Mouse (Mus musculus) ES-Bruce4 (cell line): ENCODE measurements around the gene Ly75. TPM values are rescaled to one million over a fixed set of nuclear protein-coding genes. Genes with fewer than 3 reads are reported as not detected.

Source experiments
- H3K27ac ChIP-seq: 2 replicates; pipeline ENCODE4 v1.5.1; 2012; ENCODE audit warnings: low read length, inconsistent platforms; ENCODE audit not compliant: insufficient read depth
- H3K27me3 ChIP-seq: 2 replicates; pipeline ENCODE4 v1.6.1; 2012; ENCODE audit warnings: mild to moderate bottlenecking, low read length, inconsistent platforms; ENCODE audit not compliant: control insufficient read depth, poor library complexity, insufficient read depth, severe bottlenecking
- H3K36me3 ChIP-seq: 2 replicates; pipeline ENCODE4 v1.6.1; 2012; ENCODE audit warnings: inconsistent platforms, mild to moderate bottlenecking, low read length, moderate library complexity; ENCODE audit not compliant: control insufficient read depth, poor library complexity, insufficient read depth, severe bottlenecking
- H3K4me1 ChIP-seq: one replicate; pipeline ENCODE4 v1.8.1; 2011; ENCODE audit warnings: low read length; ENCODE audit not compliant: control insufficient read depth, insufficient read depth
- H3K4me3 ChIP-seq: 2 replicates; pipeline ENCODE4 v1.5.1; 2011; ENCODE audit warnings: low read depth, mild to moderate bottlenecking, low read length
- H3K9ac ChIP-seq: 2 replicates; pipeline ENCODE4 v1.6.1; 2012; ENCODE audit warnings: low read depth, mild to moderate bottlenecking, inconsistent platforms; ENCODE audit not compliant: poor library complexity, severe bottlenecking
- H3K9me3 ChIP-seq: replicated peaks from 2 replicates; pipeline ENCODE4 v1.6.1; 2012; ENCODE audit warnings: mild to moderate bottlenecking, low read length, inconsistent platforms; ENCODE audit not compliant: control insufficient read depth, poor library complexity, insufficient read depth, severe bottlenecking
- CTCF ChIP-seq: IDR thresholded peaks from one replicate; pipeline ENCODE4 v1.8.1; 2011; ENCODE audit warnings: low read depth, low read length
- EP300 ChIP-seq: IDR thresholded peaks from 2 replicates; pipeline ENCODE4 v1.6.1; 2011; ENCODE audit warnings: low read depth, low read length; ENCODE audit not compliant: insufficient read depth
- POLR2A ChIP-seq: IDR thresholded peaks from one replicate; pipeline ENCODE4 v1.8.1; 2011; ENCODE audit warnings: low read length; ENCODE audit not compliant: insufficient read depth
- polyA plus RNA-seq: library from polyadenylated mRNA; stranded (reverse); fragments of >200 nt; gene quantifications from 2 replicates; pipeline ENCODE4 v1.2.4, GENCODE M21; 2011; ENCODE audit warnings: low read depth; ENCODE audit not compliant: missing spikeins, insufficient read depth, insufficient read length

The Ly75 gene
- polyA plus RNA-seq, 1 experiment: 10.0 TPM

DNA sequence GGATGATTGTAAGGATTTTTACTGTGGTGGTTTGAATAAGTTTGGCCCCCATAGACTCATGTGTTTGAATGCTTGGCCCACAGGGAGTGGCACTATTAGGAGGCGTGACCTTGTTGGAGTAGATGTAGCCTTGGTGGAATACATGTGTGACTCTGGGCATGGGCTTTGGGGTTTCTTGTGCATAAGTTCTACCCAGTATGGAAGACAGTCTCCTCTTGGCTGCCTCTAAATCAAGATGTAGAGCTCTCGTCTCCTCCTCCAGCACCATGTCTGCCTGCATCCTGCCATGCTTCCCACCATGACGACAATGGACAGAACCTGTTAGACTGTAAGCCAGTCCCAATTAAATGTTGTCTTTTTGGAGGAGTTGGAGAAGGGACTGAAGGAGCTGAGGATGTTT is 23.3 kb downstream of the Ly75 start:
- Histone ChIP-seq H3K4me3 (no peak overlapping the region), H3K4me1 (peaks cover 2% of the 10 kb centered on the region), H3K27ac (no peak overlapping the region), H3K9me3 (no peaks in the 10 kb centered on the region), H3K36me3 (no peaks in the 10 kb centered on the region), H3K9ac (no peak overlapping the region), H3K27me3 (no peaks in the 10 kb centered on the region)
- no peak for TF ChIP-seq EP300
- no peak for TF ChIP-seq POLR2A
- no peak for TF ChIP-seq CTCF

DNA sequence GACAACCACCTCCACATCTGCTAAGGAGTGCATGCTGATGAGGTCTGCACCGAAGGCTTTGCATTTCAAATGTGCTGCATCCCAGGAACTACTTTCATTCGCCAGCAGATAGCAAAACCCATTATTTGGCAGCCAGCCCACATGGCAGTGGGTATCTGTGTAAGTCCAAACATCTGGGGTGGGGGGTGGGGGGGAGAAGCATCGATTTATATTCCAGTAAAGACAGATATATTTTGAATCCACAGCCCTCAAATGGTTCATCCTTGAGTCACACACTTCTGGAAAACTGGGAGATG is 27.8 kb downstream of the Ly75 start:
- no peak overlapping the region for H3K27ac ChIP-seq
- no peaks in the 10 kb centered on the region for H3K27me3 ChIP-seq
- no peaks in the 10 kb centered on the region for H3K9me3 ChIP-seq
- H3K36me3 ChIP-seq: no peaks in the 10 kb centered on the region
- peaks cover 2% of the 10 kb centered on the region for H3K4me1 ChIP-seq
- no peak overlapping the region for H3K4me3 ChIP-seq
- no peak overlapping the region for H3K9ac ChIP-seq
- TF ChIP-seq POLR2A: no peak
- TF ChIP-seq EP300: no peak
- no peak for TF ChIP-seq CTCF

DNA sequence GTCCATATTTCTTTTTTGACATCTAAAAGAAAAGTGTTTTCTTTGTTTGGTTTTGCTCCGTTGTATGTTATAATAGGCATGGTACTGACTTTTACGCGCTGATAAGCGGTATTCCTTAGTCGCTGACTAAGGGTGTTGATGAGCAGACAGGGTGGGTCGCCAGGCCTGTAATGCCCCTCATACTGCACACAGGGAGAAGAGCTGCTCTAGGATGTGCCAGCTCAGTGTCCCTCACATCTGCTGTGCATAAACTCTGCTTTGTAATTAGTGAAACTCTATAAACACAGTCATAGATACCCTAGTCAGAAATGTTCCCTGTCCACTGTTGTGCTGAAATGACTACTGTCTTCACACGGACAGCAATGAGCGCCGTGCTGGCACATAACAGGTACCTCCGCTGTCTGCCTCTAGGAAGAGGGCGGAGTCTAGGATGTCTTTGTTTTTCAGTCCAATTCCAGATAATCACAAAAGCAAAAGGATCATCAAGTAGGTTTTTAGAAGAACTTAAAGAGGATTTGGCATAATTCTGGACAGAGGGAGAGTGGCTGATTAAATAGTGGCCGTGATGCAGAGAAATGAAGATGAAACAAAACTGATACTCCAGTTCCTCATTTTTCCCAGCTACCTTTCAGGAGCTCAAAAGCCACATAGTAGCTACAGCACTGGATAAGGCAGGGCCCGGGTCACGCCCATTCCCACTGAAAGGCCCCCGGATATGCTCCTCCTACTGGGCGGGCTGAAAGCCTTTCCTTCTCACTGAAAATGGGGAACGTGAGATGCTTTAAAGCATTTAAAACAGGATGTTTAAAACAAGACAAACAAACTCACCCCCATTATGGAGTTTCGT is 28.3 kb downstream of the Ly75 start:
- TF ChIP-seq CTCF (no peak), EP300 (no peak), POLR2A (no peak)
- no peak overlapping the region for H3K4me3 ChIP-seq

DNA sequence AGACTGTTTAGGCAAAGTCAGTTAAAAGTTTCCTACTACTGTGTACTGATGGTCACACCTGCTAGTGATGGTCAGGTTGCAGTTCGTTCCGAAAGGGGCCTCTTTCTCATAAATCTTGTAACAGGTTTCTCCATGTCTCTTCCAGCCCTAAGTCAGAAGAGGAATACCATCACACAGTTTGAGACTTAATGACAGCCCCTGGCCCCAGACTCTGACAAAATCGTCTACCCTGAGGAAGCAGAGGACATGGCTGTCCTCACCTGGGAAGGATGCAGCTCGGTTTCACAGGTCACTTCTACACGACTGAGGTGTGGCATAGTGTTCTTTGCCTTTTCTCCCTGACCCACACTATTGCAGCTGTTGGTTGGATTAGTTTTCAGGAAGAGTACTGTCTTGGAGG is 30.8 kb downstream of the Ly75 start:
- Histone ChIP-seq H3K27ac (no peak overlapping the region), H3K27me3 (no peaks in the 10 kb centered on the region)
- no peak for TF ChIP-seq POLR2A
- TF ChIP-seq EP300: no peak
- no peak for TF ChIP-seq CTCF

More for the DNA sequence above, 28.3 kb downstream of the Ly75 start:
- Histone ChIP-seq H3K4me1 (peaks cover 2% of the 10 kb centered on the region), H3K27me3 (no peaks in the 10 kb centered on the region), H3K36me3 (no peaks in the 10 kb centered on the region), H3K9me3 (no peaks in the 10 kb centered on the region), H3K9ac (no peak overlapping the region), H3K27ac (no peak overlapping the region)

DNA sequence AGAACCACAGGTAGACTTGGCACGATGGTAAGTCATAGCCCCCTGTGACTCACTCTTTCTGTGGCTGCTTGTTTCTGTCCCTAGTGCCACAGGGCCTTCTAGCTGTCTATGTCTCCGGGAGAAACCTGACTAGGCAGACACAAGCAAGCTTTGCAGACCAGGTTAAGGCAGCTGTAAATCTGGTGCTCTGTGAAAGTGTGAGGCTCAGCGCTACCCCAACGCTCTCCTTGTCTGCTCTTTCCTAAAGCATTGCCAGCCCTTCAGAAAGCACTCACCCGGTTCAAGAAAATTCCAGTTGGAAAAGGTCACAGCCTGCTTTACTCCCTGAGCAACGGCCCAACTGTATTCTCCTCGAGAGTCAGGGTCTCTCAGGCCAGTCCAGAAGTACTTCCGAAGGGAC is 31.3 kb downstream of the Ly75 start:
- Histone ChIP-seq H3K9me3 (no peaks in the 10 kb centered on the region), H3K4me3 (no peak overlapping the region), H3K9ac (no peak overlapping the region), H3K27ac (no peak overlapping the region), H3K4me1 (peaks cover 2% of the 10 kb centered on the region), H3K36me3 (no peaks in the 10 kb centered on the region), H3K27me3 (no peaks in the 10 kb centered on the region)
- TF ChIP-seq POLR2A (no peak), EP300 (no peak), CTCF (no peak)

More for the DNA sequence above, 30.8 kb downstream of the Ly75 start:
- Histone ChIP-seq H3K36me3 (no peaks in the 10 kb centered on the region), H3K4me1 (peaks cover 2% of the 10 kb centered on the region), H3K9me3 (no peaks in the 10 kb centered on the region), H3K9ac (no peak overlapping the region), H3K4me3 (no peak overlapping the region)

DNA sequence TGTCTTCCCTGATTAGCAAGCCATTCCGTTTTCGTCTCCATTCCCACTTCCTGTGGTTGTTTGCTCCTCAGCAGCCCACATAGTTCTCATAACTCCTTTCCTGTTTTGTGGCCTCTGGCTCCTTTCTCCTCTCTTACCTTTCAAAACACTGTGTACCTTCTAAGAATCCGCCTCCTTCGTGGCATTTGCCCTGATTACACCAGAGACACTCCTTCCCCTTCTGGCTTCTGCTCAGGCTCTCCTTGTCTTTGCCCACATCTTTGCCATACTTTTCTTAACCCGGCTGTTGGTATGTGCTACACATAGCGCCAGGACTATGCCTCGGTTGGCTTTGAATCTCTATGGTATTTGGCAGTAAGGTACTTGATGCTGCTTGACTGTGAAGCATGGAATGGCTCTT is 35.2 kb downstream of the Ly75 start:
- H3K27me3 ChIP-seq: no peaks in the 10 kb centered on the region
- no peaks in the 10 kb centered on the region for H3K4me1 ChIP-seq
- no peak overlapping the region for H3K27ac ChIP-seq
- no peaks in the 10 kb centered on the region for H3K36me3 ChIP-seq
- no peak overlapping the region for H3K4me3 ChIP-seq
- no peak overlapping the region for H3K9ac ChIP-seq
- no peaks in the 10 kb centered on the region for H3K9me3 ChIP-seq
- TF ChIP-seq POLR2A (no peak), CTCF (no peak), EP300 (no peak)
